Mouse (Mus musculus): ENCODE data around the gene Nup54. TPM values are rescaled to one million over a fixed set of nuclear protein-coding genes. Genes with fewer than 3 reads are reported as not detected.

The Nup54 gene
- polyA plus RNA-seq, 1 experiment = 26.9 TPM

DNA sequence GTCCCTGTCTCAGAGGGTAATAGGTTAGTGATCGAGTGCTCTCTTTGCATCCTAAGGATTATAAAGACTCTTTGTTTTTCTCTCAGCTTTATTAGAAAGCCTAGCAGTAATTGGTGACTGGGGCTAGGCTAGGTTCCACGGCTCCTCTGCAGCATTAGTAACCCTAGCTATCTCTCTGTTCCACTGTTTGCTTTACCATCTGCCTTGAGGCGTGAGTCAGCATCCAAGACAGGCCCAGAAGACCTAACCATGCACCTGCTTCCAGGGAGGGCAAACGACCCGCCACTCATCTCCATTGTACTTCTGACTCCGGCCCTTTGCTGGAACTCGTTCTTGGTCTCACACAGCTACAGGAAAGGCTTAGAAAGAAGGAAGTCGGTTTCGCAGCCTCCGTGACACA is 41.2 kb downstream of the Nup54 start:
- 15% methylated on average over 10 of the region's 10 CpGs for WGBS
- Histone ChIP-seq H3K27ac (ENCODE audit: control insufficient read depth, insufficient read depth, low read length) (no peak overlapping the region), H3K27me3 (ENCODE audit: control insufficient read depth, insufficient read depth, low read length) (no peaks in the 10 kb centered on the region), H3K36me3 (ENCODE audit: control insufficient read depth, insufficient read depth, low read length) (no peaks in the 10 kb centered on the region), H3K4me3 (ENCODE audit: control insufficient read depth, insufficient read depth, low read length) (no peak overlapping the region), H3K4me1 (replicated peaks; ENCODE audit: control insufficient read depth, insufficient read depth, low read length) (0 out of 2 replicates have a peak, but pooled peaks cover 2% of the 10 kb centered on the region)
- no peak for DNase-seq
- TF ChIP-seq POLR2A (IDR thresholded peaks at IDR 0.05; ENCODE audit: control insufficient read depth, extremely low read depth, insufficient read depth, low read length, poor library complexity) (no peak), CTCF (IDR thresholded peaks at IDR 0.05; ENCODE audit: borderline replicate concordance, control insufficient read depth, extremely low read depth, insufficient read depth, low read length, poor library complexity) (no peak)

DNA sequence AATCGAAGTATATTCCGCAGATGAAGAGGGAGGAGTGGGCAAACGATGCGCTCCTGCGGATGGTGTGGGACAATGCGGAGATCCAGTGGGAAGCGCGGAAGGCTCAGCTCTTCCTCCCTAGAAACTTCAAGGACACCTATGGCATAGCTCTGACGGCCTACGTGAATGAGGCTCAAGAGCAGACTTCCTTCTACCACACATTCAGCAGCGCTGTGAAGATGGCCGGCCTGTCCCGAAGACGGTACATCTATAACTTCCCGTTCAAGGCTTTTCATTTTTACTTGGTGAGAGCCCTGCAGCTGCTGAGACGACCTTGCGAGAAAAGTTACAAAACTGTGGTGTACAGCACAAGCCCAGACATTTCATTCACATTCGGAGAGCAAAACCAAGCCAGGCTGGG is 42.5 kb downstream of the Nup54 start:
- H3K4me1 ChIP-seq (replicated peaks; ENCODE audit: control insufficient read depth, insufficient read depth, low read length) = 0 out of 2 replicates have a peak, but pooled peaks cover 2% of the 10 kb centered on the region
- peak overlapping the region; percentile 22 for H3K4me3 ChIP-seq (ENCODE audit: control insufficient read depth, insufficient read depth, low read length)
- 49% methylated on average over 18 of the region's 18 CpGs for WGBS
- no peak overlapping the region for H3K27ac ChIP-seq (ENCODE audit: control insufficient read depth, insufficient read depth, low read length)
- no peak for TF ChIP-seq POLR2A (IDR thresholded peaks at IDR 0.05; ENCODE audit: control insufficient read depth, extremely low read depth, insufficient read depth, low read length, poor library complexity)
- TF ChIP-seq CTCF (IDR thresholded peaks at IDR 0.05; ENCODE audit: borderline replicate concordance, control insufficient read depth, extremely low read depth, insufficient read depth, low read length, poor library complexity) = no peak
- H3K36me3 ChIP-seq (ENCODE audit: control insufficient read depth, insufficient read depth, low read length) = no peaks in the 10 kb centered on the region
- no peaks in the 10 kb centered on the region; the same call in 1 of the 2 replicates for H3K27me3 ChIP-seq (ENCODE audit: control insufficient read depth, insufficient read depth, low read length)
- DNase-seq = no peak

DNA sequence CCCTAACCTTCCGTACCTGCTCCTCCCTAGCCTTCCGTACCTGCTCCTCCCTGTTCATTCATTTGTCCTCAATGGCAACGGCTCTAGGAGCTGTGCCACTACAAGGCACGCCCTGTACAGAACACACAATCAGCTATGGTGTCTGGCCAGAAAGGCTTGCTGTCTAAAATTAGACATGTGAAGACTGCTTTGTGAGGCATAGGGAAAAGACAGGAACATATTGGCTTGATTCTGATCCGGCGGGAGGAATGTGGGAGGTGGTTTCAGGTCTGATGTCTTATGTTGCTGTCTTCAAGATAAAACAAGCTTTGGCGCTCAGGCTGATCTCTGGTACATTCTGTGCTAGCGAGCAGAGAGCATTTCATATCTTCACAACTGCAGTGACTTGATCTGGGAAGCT is 44.4 kb downstream of the Nup54 start:
- no peak overlapping the region for H3K27ac ChIP-seq (ENCODE audit: control insufficient read depth, insufficient read depth, low read length)
- 90% methylated on average over 8 of the region's 8 CpGs for WGBS
- H3K4me1 ChIP-seq (replicated peaks; ENCODE audit: control insufficient read depth, insufficient read depth, low read length) = 0 out of 2 replicates have a peak, but pooled peaks cover 2% of the 10 kb centered on the region
- no peaks in the 10 kb centered on the region; the same call in 1 of the 2 replicates for H3K27me3 ChIP-seq (ENCODE audit: control insufficient read depth, insufficient read depth, low read length)
- TF ChIP-seq CTCF (IDR thresholded peaks at IDR 0.05; ENCODE audit: borderline replicate concordance, control insufficient read depth, extremely low read depth, insufficient read depth, low read length, poor library complexity) = no peak
- H3K4me3 ChIP-seq (ENCODE audit: control insufficient read depth, insufficient read depth, low read length) = no peak overlapping the region
- no peaks in the 10 kb centered on the region for H3K36me3 ChIP-seq (ENCODE audit: control insufficient read depth, insufficient read depth, low read length)
- DNase-seq = no peak

DNA sequence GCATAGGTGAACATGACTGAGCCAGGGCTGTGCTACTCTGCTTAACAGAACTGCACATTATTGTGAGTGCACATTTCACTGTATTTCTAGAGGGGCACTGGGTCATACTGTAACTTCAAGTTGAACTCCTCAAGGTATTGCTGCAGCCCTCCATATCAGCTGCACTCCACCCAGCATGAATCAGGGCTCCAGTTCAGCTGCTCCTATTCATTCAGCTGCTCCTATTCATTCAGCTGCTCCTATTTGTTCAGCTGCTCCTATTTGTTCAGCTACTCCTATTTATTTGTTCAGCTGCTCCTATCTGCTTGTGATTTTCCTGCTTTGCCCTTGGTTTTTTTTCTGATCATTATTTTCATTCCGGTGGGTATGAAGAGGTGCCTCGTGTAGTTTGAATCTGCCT is 45.0 kb downstream of the Nup54 start:
- Histone ChIP-seq H3K27ac (ENCODE audit: control insufficient read depth, insufficient read depth, low read length) (no peak overlapping the region), H3K36me3 (ENCODE audit: control insufficient read depth, insufficient read depth, low read length) (no peaks in the 10 kb centered on the region), H3K4me1 (replicated peaks; ENCODE audit: control insufficient read depth, insufficient read depth, low read length) (0 out of 2 replicates have a peak, but pooled peaks cover 2% of the 10 kb centered on the region), H3K27me3 (ENCODE audit: control insufficient read depth, insufficient read depth, low read length) (no peaks in the 10 kb centered on the region; the same call in 1 of the 2 replicates), H3K4me3 (ENCODE audit: control insufficient read depth, insufficient read depth, low read length) (no peak overlapping the region)
- TF ChIP-seq CTCF (IDR thresholded peaks at IDR 0.05; ENCODE audit: borderline replicate concordance, control insufficient read depth, extremely low read depth, insufficient read depth, low read length, poor library complexity) (no peak), POLR2A (IDR thresholded peaks at IDR 0.05; ENCODE audit: control insufficient read depth, extremely low read depth, insufficient read depth, low read length, poor library complexity) (no peak)
- WGBS = 78% methylated on average over 2 of the region's 2 CpGs
- no peak for DNase-seq

- no peak for DNase-seq
- no peaks in the 10 kb centered on the region; the same call in 1 of the 2 replicates for H3K27me3 ChIP-seq (ENCODE audit: control insufficient read depth, insufficient read depth, low read length)
- H3K27ac ChIP-seq (ENCODE audit: control insufficient read depth, insufficient read depth, low read length) = no peak overlapping the region
- no peaks in the 10 kb centered on the region for H3K36me3 ChIP-seq (ENCODE audit: control insufficient read depth, insufficient read depth, low read length)
- H3K4me1 ChIP-seq (replicated peaks; ENCODE audit: control insufficient read depth, insufficient read depth, low read length) = 0 out of 2 replicates have a peak, but pooled peaks cover under 1% of the 10 kb centered on the region
- TF ChIP-seq CTCF (IDR thresholded peaks at IDR 0.05; ENCODE audit: borderline replicate concordance, control insufficient read depth, extremely low read depth, insufficient read depth, low read length, poor library complexity) = no peak
- TF ChIP-seq POLR2A (IDR thresholded peaks at IDR 0.05; ENCODE audit: control insufficient read depth, extremely low read depth, insufficient read depth, low read length, poor library complexity) = no peak
- H3K4me3 ChIP-seq (ENCODE audit: control insufficient read depth, insufficient read depth, low read length) = no peak overlapping the region
- WGBS = 85% methylated on average over 11 of the region's 11 CpGs
These were observed 47.6 kb downstream of the Nup54 start for GRCm38 (mm10) chr5:92387433-92387832.

DNA sequence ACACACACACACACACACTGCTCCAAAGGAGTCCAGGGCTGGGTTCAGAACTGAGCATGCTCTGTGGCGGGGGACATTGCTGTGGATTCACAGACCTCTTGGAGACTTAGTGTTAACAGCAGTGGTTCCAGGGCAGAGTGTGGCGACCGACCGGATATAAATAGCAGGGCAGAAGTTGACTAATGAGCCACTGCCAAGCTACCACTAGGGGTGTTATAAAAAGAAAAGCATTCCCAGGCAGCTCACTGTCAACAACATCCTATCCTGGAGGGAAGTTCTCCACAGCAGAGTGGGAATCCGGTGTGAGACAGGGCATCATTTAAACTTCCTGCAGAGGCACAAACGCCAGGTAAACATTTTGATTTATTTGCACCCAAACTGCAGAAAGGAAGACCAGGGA is 48.4 kb downstream of the Nup54 start:
- Histone ChIP-seq H3K36me3 (ENCODE audit: control insufficient read depth, insufficient read depth, low read length) (no peaks in the 10 kb centered on the region), H3K4me3 (ENCODE audit: control insufficient read depth, insufficient read depth, low read length) (no peak overlapping the region), H3K4me1 (replicated peaks; ENCODE audit: control insufficient read depth, insufficient read depth, low read length) (peaks cover under 1% of the 10 kb centered on the region; the same call in 1 of the 2 replicates), H3K27me3 (ENCODE audit: control insufficient read depth, insufficient read depth, low read length) (no peaks in the 10 kb centered on the region; the same call in 1 of the 2 replicates), H3K27ac (ENCODE audit: control insufficient read depth, insufficient read depth, low read length) (no peak overlapping the region)
- TF ChIP-seq POLR2A (IDR thresholded peaks at IDR 0.05; ENCODE audit: control insufficient read depth, extremely low read depth, insufficient read depth, low read length, poor library complexity) = no peak
- no peak for DNase-seq
- WGBS = 38% methylated on average over 6 of the region's 6 CpGs

- peaks cover 2% of the 10 kb centered on the region; the same call in 1 of the 2 replicates for H3K4me1 ChIP-seq (replicated peaks; ENCODE audit: control insufficient read depth, insufficient read depth, low read length)
- no peak overlapping the region for H3K4me3 ChIP-seq (ENCODE audit: control insufficient read depth, insufficient read depth, low read length)
- no peak for TF ChIP-seq POLR2A (IDR thresholded peaks at IDR 0.05; ENCODE audit: control insufficient read depth, extremely low read depth, insufficient read depth, low read length, poor library complexity)
- no peak for TF ChIP-seq CTCF (IDR thresholded peaks at IDR 0.05; ENCODE audit: borderline replicate concordance, control insufficient read depth, extremely low read depth, insufficient read depth, low read length, poor library complexity)
- no peaks in the 10 kb centered on the region for H3K36me3 ChIP-seq (ENCODE audit: control insufficient read depth, insufficient read depth, low read length)
- no peaks in the 10 kb centered on the region; the same call in 1 of the 2 replicates for H3K27me3 ChIP-seq (ENCODE audit: control insufficient read depth, insufficient read depth, low read length)
- 74% methylated on average over 5 of the region's 5 CpGs for WGBS
- H3K27ac ChIP-seq (ENCODE audit: control insufficient read depth, insufficient read depth, low read length) = no peak overlapping the region
- DNase-seq = no peak
These were observed 48.9 kb downstream of the Nup54 start for GRCm38 (mm10) chr5:92386102-92386501.

Measured in thymus, adult 2 months (tissue).